Mouse (Mus musculus) thymus, adult 2 months (tissue): ENCODE results near the gene Clstn3.

Experiments used
- CTCF ChIP-seq: fragments of 200-500 bp; IDR thresholded peaks from 2 replicates; pipeline ENCODE4 v1.5.1; 2012; ENCODE audit warnings: mild to moderate bottlenecking, control low read depth, low read length, moderate library complexity, borderline replicate concordance; ENCODE audit not compliant: control insufficient read depth, poor library complexity, insufficient read depth; ENCODE audit errors: extremely low read depth
- POLR2A ChIP-seq: fragments of 200-500 bp; IDR thresholded peaks from 2 replicates; pipeline ENCODE4 v1.6.1; 2012; ENCODE audit warnings: mild to moderate bottlenecking, low read length, control low read depth, moderate library complexity; ENCODE audit not compliant: control insufficient read depth, poor library complexity, insufficient read depth; ENCODE audit errors: extremely low read depth

GRCm38 (mm10) chr6:124436245-124436644 lies 28.3 kb downstream of the Clstn3 start:
- TF ChIP-seq CTCF (no peak), POLR2A (no peak)
